In genomic region chr4:124228537-124228936, GRCm38 (mm10) we compare ENCODE assay signal across 9 mouse cellular contexts.
DNase-seq lines count a peak whose midpoint lies in the region; ATAC-seq and TF ChIP-seq lines count a peak whose summit lies in the region.
"Had no signal": no experiment of that assay in that cellular context is flagged by ENCODE, and none has a peak within 500 bp of the region (broad histone marks: within the 10 kb centered on the region; RNA-seq: fewer than 3 reads in every experiment).

No protein-coding gene starts in this region.

- H3K36me3 ChIP-seq in forebrain, embryonic 13.5 days (ENCODE audit: poor library complexity, severe bottlenecking) = no peaks in the 10 kb centered on the region
- no peaks in the 10 kb centered on the region for H3K36me3 ChIP-seq in lung, postnatal 0 days (ENCODE audit: insufficient read depth, low read length)
- no peaks in the 10 kb centered on the region for H3K36me3 ChIP-seq in small intestine, adult 2 months (ENCODE audit: control insufficient read depth, insufficient read depth, low read length)
- H3K36me3 ChIP-seq: liver, embryonic 13.5 days had no signal

- TF ChIP-seq POLR2A in small intestine, adult 2 months (IDR thresholded peaks at IDR 0.05; ENCODE audit: low read depth, low read length) = no peak

- 0 out of 2 replicates have a peak overlapping the region, but pooled peaks have one; percentile 10 for H3K4me2 ChIP-seq in forebrain, embryonic 13.5 days
- no peak overlapping the region for H3K4me2 ChIP-seq in lung, postnatal 0 days (replicated peaks; ENCODE audit: low read depth, low read length)
- H3K4me2 ChIP-seq: liver, embryonic 13.5 days had no signal

- 12% methylated on average over 17 of the region's 17 CpGs for WGBS in forebrain, embryonic 13.5 days
- 10% methylated on average over 17 of the region's 17 CpGs for WGBS in lung, postnatal 0 days
- WGBS in small intestine, adult 2 months = 13% methylated on average over 17 of the region's 17 CpGs

- no peak for TF ChIP-seq EP300 in lung, postnatal 0 days (IDR thresholded peaks at IDR 0.05)

- no peaks in the 10 kb centered on the region for H3K9me3 ChIP-seq in forebrain, embryonic 13.5 days (replicated peaks)
- H3K9me3 ChIP-seq in lung, postnatal 0 days (ENCODE audit: low read length) = no peaks in the 10 kb centered on the region
- H3K9me3 ChIP-seq: liver, embryonic 13.5 days had no signal

- peaks cover 18% of the 10 kb centered on the region for H3K27me3 ChIP-seq in forebrain, embryonic 13.5 days
- no peaks in the 10 kb centered on the region for H3K27me3 ChIP-seq in lung, postnatal 0 days (replicated peaks; ENCODE audit: insufficient read depth, low read length)
- no peaks in the 10 kb centered on the region for H3K27me3 ChIP-seq in small intestine, adult 2 months (ENCODE audit: control insufficient read depth, insufficient read depth, low read length)
- H3K27me3 ChIP-seq: liver, embryonic 13.5 days had no signal

- H3K27ac ChIP-seq in forebrain, embryonic 13.5 days = no peak overlapping the region
- no peak overlapping the region for H3K27ac ChIP-seq in lung, postnatal 0 days (ENCODE audit: low read length)
- no peak overlapping the region for H3K27ac ChIP-seq in small intestine, adult 2 months (ENCODE audit: insufficient read depth, low read depth, low read length)
- H3K27ac ChIP-seq: liver, embryonic 13.5 days had no signal

- ATAC-seq in cerebellum, adult (ENCODE audit: insufficient number of reproducible peaks, low FRiP score, low TSS enrichment) = peak; percentile 65
- ATAC-seq in forebrain, embryonic 13.5 days = peak; percentile 80
- no peak for ATAC-seq in lung, postnatal 0 days
- ATAC-seq in activated CD4-positive, CD25-positive, alpha-beta regulatory T cell, adult 4 months = no peak

- H3K4me1 ChIP-seq in forebrain, embryonic 13.5 days = peaks cover 7% of the 10 kb centered on the region; the same call in 1 of the 2 replicates
- no peaks in the 10 kb centered on the region for H3K4me1 ChIP-seq in lung, postnatal 0 days (ENCODE audit: insufficient read depth, low read depth, low read length)
- H3K4me1 ChIP-seq in small intestine, adult 2 months (ENCODE audit: control insufficient read depth, insufficient read depth, insufficient read length, low read length) = no peaks in the 10 kb centered on the region

- TF ChIP-seq CTCF in lung, postnatal 0 days (IDR thresholded peaks at IDR 0.05) = peak; percentile 79
- TF ChIP-seq CTCF in small intestine, adult 2 months (IDR thresholded peaks at IDR 0.05; ENCODE audit: extremely low read depth, insufficient read length, insufficient replicate concordance, low read depth, low read length) = peak; percentile 58; the same call in 1 of the 2 replicates

- H3K9ac ChIP-seq in forebrain, embryonic 13.5 days = no peak overlapping the region
- no peak overlapping the region for H3K9ac ChIP-seq in lung, postnatal 0 days (replicated peaks; ENCODE audit: low read depth)
- H3K9ac ChIP-seq: liver, embryonic 13.5 days had no signal

- intact Hi-C loops in heart, postnatal 36 days (cut with DNase I) = loop anchor here (1.0 kb wide), 1 partner anchor 447 kb away; no protein-coding TSS in a partner anchor

- peak; percentile 77 for DNase-seq in R1 (ENCODE audit: low read depth, low spot score)
- peak; percentile 59 to 72 for DNase-seq in heart, postnatal 36 days
- peak; percentile 74 to 89 for DNase-seq in layer of hippocampus, adult 18-20 months (ENCODE audit: low spot score in 2 of 2)
- peak; percentile 81 for DNase-seq in lung, postnatal 0 days (ENCODE audit: low spot score)
- DNase-seq: liver, embryonic 13.5 days had no signal

- no peak overlapping the region for H3K4me3 ChIP-seq in forebrain, embryonic 13.5 days
- H3K4me3 ChIP-seq in lung, postnatal 0 days (ENCODE audit: low read depth, low read length) = no peak overlapping the region
- H3K4me3 ChIP-seq in small intestine, adult 2 months (ENCODE audit: low read depth, low read length) = no peak overlapping the region
- H3K4me3 ChIP-seq: liver, embryonic 13.5 days had no signal

Comparison
In these comparisons a context has a peak if more than half of its experiments do, and no peak if none do; other contexts are left out.
1. ATAC-seq: peak in cerebellum, adult (single experiment) and forebrain, embryonic 13.5 days (single experiment); none in lung, postnatal 0 days (single experiment) and activated CD4-positive, CD25-positive, alpha-beta regulatory T cell, adult 4 months (single experiment).
2. Peak in every context shown above with its lines, with median percentiles within 50 percentile points of each other: DNase-seq.